Mouse (Mus musculus): ENCODE measurements at regions not wholly inside any gene's neighbourhood (a gene's known extent, or its start where the extent isn't known, plus 50 kb on each side); places are given as distances from the start of the nearest gene placed in this dataset.

GRCm38 (mm10) chr7:133232889-133233441 is 108.8 kb upstream of the Ctbp2 start:
- no peak for DNase-seq (ENCODE audit: low spot score)

GRCm38 (mm10) chr7:133230806-133231205 is 106.7 kb upstream of the Ctbp2 start:
- no peak for DNase-seq (ENCODE audit: low spot score)

- no peak for DNase-seq (ENCODE audit: low spot score)
Measured at GRCm38 (mm10) chr7:133223948-133224652, 99.9 kb upstream of the Ctbp2 start.

GRCm38 (mm10) chr7:133212328-133212727 is 88.2 kb upstream of the Ctbp2 start:
- no peak for DNase-seq (ENCODE audit: low spot score)

GRCm38 (mm10) chr7:133205704-133206103 is 81.5 kb upstream of the Ctbp2 start:
- DNase-seq (ENCODE audit: low spot score): no peak

GRCm38 (mm10) chr7:133204485-133204884 is 80.3 kb upstream of the Ctbp2 start:
- no peak for DNase-seq (ENCODE audit: low spot score)

- DNase-seq (ENCODE audit: low spot score): no peak
Measured at GRCm38 (mm10) chr7:133203933-133204332, 79.8 kb upstream of the Ctbp2 start.

GRCm38 (mm10) chr7:133202092-133202880 is 78.1 kb upstream of the Ctbp2 start:
- DNase-seq (ENCODE audit: low spot score): no peak

GRCm38 (mm10) chr7:133199046-133199445 is 74.9 kb upstream of the Ctbp2 start:
- DNase-seq (ENCODE audit: low spot score): no peak

GRCm38 (mm10) chr7:133189880-133190462 is 65.8 kb upstream of the Ctbp2 start:
- DNase-seq (ENCODE audit: low spot score): no peak

GRCm38 (mm10) chr7:133185931-133186601 is 61.9 kb upstream of the Ctbp2 start:
- DNase-seq (ENCODE audit: low spot score): peak; percentile 68

GRCm38 (mm10) chr7:133184905-133185594 is 60.9 kb upstream of the Ctbp2 start:
- DNase-seq (ENCODE audit: low spot score): no peak

- DNase-seq (ENCODE audit: low spot score): no peak
Measured at GRCm38 (mm10) chr7:133181388-133181787, 57.2 kb upstream of the Ctbp2 start.

GRCm38 (mm10) chr7:133177179-133177575 is 53.0 kb upstream of the Ctbp2 start:
- no peak for DNase-seq (ENCODE audit: low spot score)

GRCm38 (mm10) chr7:133176256-133177178 is 52.4 kb upstream of the Ctbp2 start:
- peak; percentile 41 for DNase-seq (ENCODE audit: low spot score)

All from testis, postnatal 14 days (tissue).